Mouse (Mus musculus) gastrocnemius, adult 18-20 months (tissue): Measurements from ENCODE around the gene Gm20481. TPM values are rescaled to one million over a fixed set of nuclear protein-coding genes. Genes with fewer than 3 reads are reported as not detected.

ENCODE experiments used
- total RNA-seq, 2 experiments: library from RNA; stranded (reverse); gene quantifications; 2 replicates each; pipeline ENCODE4 v1.2.3; 2021

Gm20481 gene
- total RNA-seq, 2 experiments from 2014 or later = not detected

Other genes with a start within 250 kb of the Gm20481 start
- 10 to 100 TPM in 1 of 2 experiments, 1 to 10 TPM in 1; 4.3 to 11.7 TPM for gene C4b, start 226.0 kb upstream of the Gm20481 start, total RNA-seq
- gene Cyp21a1, start 165.4 kb upstream of the Gm20481 start, total RNA-seq = under 1 TPM in 1 of 2 experiments, not detected in 1; 0.21 TPM
- 1 to 10 TPM; 6.6 to 7.6 TPM for gene Stk19, start 133.0 kb upstream of the Gm20481 start, total RNA-seq
- gene Dxo, start 132.9 kb upstream of the Gm20481 start, total RNA-seq = 1 to 10 TPM; 8.3 to 8.8 TPM
- gene Skiv2l, start 119.7 kb upstream of the Gm20481 start, total RNA-seq = 10 to 100 TPM; 20.8 to 21.3 TPM
- gene Nelfe, start 119.5 kb upstream of the Gm20481 start, total RNA-seq = 10 to 100 TPM in 1 of 2 experiments, 1 to 10 TPM in 1; 9.0 to 12.0 TPM
- gene Cfb, start 107.4 kb upstream of the Gm20481 start, total RNA-seq = 1 to 10 TPM; 2.9 to 6.9 TPM
- gene Zbtb12, start 90.4 kb upstream of the Gm20481 start, total RNA-seq = 1 to 10 TPM; 5.9 to 6.9 TPM
- not detected for gene Gm20547, start 87.9 kb upstream of the Gm20481 start, total RNA-seq
- 1 to 10 TPM; 1.5 to 1.6 TPM for gene C2, start 71.6 kb upstream of the Gm20481 start, total RNA-seq
- gene Ehmt2, start 71.4 kb upstream of the Gm20481 start, total RNA-seq = 10 to 100 TPM; 26.7 to 29.5 TPM
- not detected for gene Slc44a4, start 55.4 kb upstream of the Gm20481 start, total RNA-seq
- gene Neu1, start 38.7 kb upstream of the Gm20481 start, total RNA-seq = 10 to 100 TPM in 1 of 2 experiments, 1 to 10 TPM in 1; 9.1 to 10.2 TPM
- 10 to 100 TPM; 11.4 to 94.8 TPM for gene Hspa1b, start 10.7 kb upstream of the Gm20481 start, total RNA-seq
- gene Hspa1a, start 2.2 kb downstream of the Gm20481 start, total RNA-seq = 10 to 100 TPM; 16.6 to 99.8 TPM
- gene Hspa1l, start 2.8 kb downstream of the Gm20481 start, total RNA-seq = 10 to 100 TPM; 31.8 to 33.6 TPM
- 10 to 100 TPM; 14.0 to 17.1 TPM for gene Lsm2, start 11.9 kb downstream of the Gm20481 start, total RNA-seq
- 10 to 100 TPM; 38.2 TPM for gene Vars, start 31.1 kb downstream of the Gm20481 start, total RNA-seq
- gene Vwa7, start 46.7 kb downstream of the Gm20481 start, total RNA-seq = 10 to 100 TPM; 13.2 to 16.8 TPM
- gene Sapcd1, start 58.1 kb downstream of the Gm20481 start, total RNA-seq = not detected
- under 1 TPM in 1 of 2 experiments, not detected in 1; 0.28 TPM for gene Msh5, start 76.8 kb downstream of the Gm20481 start, total RNA-seq
- gene Clic1, start 80.1 kb downstream of the Gm20481 start, total RNA-seq = 10 to 100 TPM in 1 of 2 experiments, 1 to 10 TPM in 1; 7.5 to 11.6 TPM
- gene Ddah2, start 89.1 kb downstream of the Gm20481 start, total RNA-seq = 1 to 10 TPM; 4.5 to 8.7 TPM
- not detected for gene Ly6g6c, start 95.5 kb downstream of the Gm20481 start, total RNA-seq
- not detected for gene Mpig6b, start 96.3 kb downstream of the Gm20481 start, total RNA-seq
- gene Ly6g6e, start 107.0 kb downstream of the Gm20481 start, total RNA-seq = not detected
- gene Ly6g6d, start 108.2 kb downstream of the Gm20481 start, total RNA-seq = 1 to 10 TPM in 1 of 2 experiments, not detected in 1; 3.0 TPM
- gene Ly6g6f, start 115.7 kb downstream of the Gm20481 start, total RNA-seq = not detected
- gene Abhd16a, start 119.4 kb downstream of the Gm20481 start, total RNA-seq = 10 to 100 TPM; 85.3 to 87.7 TPM
- not detected for gene Ly6g5c, start 138.4 kb downstream of the Gm20481 start, total RNA-seq
- gene Ly6g5b, start 145.5 kb downstream of the Gm20481 start, total RNA-seq = not detected
- gene Gpank1, start 151.5 kb downstream of the Gm20481 start, total RNA-seq = 1 to 10 TPM; 8.7 to 9.0 TPM
- gene Csnk2b, start 152.1 kb downstream of the Gm20481 start, total RNA-seq = 100 to 1,000 TPM; 176 to 183 TPM
- gene D17H6S53E, start 156.5 kb downstream of the Gm20481 start, total RNA-seq = 10 to 100 TPM; 12.6 to 16.6 TPM
- not detected for gene Apom, start 162.1 kb downstream of the Gm20481 start, total RNA-seq
- gene Bag6, start 165.3 kb downstream of the Gm20481 start, total RNA-seq = 100 to 1,000 TPM; 233 to 265 TPM
- gene Prrc2a, start 195.0 kb downstream of the Gm20481 start, total RNA-seq = 100 to 1,000 TPM; 102 to 111 TPM
- gene Aif1, start 206.2 kb downstream of the Gm20481 start, total RNA-seq = 1 to 10 TPM in 1 of 2 experiments, under 1 TPM in 1; 0.84 to 1.1 TPM
- 1 to 10 TPM in 1 of 2 experiments, not detected in 1; 1.1 TPM for gene Lst1, start 218.5 kb downstream of the Gm20481 start, total RNA-seq
- under 1 TPM in 1 of 2 experiments, not detected in 1; 0.38 TPM for gene Ltb, start 224.5 kb downstream of the Gm20481 start, total RNA-seq
- gene Tnf, start 232.1 kb downstream of the Gm20481 start, total RNA-seq = not detected
- gene Lta, start 235.4 kb downstream of the Gm20481 start, total RNA-seq = under 1 TPM; 0.43 to 0.48 TPM